Mouse (Mus musculus): ENCODE data around the gene Specc1. TPM values are rescaled to one million over a fixed set of nuclear protein-coding genes. Genes with fewer than 3 reads are reported as not detected.

Gene Specc1
- total RNA-seq, 2 experiments from 2014 or later, result 5.5 to 9.5 TPM

DNA sequence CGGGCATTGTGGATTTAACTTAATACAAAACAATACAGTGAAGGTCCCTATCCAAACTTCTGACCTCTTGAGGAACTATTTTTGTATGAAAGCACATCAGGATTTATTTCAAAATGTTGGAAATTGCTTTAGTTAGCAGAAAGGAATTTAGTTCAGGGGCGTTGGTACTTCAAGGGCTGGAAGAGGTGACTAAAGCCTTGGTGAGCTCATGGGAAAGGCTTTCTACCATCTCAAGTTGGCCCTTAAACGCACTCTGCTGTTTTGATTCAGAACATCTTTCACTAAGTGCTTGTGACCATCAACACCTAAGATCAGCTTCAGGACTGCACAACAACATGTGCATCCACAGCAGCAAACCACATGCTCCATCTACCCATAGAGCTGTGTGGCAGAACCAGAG lies 191.5 kb downstream of the Specc1 start:
- DNase-seq, result no peak
- intact Hi-C loops (cut with DNase I), result no loop called here

DNA sequence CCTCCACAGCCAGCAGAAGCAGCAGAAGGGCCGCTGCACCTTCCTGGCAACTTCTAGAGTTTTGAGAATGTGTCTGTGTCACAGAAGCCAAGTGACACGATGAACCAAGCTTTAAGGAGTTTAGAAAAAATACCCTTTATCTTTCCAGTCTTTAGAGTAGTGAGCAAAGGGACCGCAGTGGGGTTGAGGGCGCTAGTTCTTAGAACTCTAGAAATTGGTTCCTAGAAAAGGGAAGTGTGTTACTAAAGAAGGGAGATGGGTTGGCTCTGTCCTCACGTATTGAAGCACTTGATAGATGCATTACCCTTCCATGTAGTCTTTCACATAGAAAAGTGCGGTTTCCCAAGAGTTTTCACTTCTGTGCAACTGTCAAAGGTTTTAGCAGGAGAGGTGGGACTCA lies 191.9 kb downstream of the Specc1 start:
- no peak for DNase-seq
- intact Hi-C loops (cut with DNase I), result no loop called here

DNA sequence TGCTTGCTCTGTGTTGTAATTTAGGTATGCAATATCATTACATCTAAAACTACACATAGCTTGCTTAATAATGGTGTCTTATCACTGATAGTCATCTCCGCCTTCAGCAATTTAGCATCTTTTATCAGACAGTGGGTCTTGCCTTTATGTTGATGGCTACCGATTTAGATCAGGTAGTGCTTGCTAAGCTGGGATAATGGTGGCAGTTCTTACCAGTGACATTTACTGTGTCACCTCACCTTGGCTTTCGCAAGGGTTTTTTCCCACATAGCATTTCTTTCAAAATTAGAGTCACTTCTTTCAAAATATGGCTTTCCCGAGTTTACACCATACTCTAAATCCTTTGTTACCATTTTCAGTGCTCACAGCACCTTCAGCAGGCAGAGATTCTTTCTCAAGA lies 196.5 kb downstream of the Specc1 start:
- DNase-seq, result no peak
- intact Hi-C loops (cut with DNase I), result no loop called here

DNA sequence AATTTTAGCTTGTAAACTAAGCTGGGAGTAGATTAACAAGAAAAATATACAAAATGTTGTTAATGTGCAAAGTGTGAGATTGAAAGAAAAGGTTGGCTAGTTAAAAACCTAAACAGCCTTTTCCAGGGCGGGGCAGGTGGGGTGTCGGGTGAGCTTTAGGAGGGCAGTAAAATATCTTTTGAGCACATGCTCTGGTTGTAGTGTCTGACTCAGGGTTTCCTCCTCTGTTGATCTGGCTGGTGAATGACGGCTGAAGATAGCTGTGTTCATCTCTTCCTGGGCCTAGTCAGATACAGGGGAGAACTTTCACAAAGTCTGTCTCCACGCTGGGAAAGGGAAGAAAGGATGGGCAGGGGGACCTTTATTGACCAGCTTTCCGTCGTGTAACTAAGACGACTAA lies 203.2 kb downstream of the Specc1 start:
- no peak for DNase-seq
- intact Hi-C loops (cut with DNase I), result no loop called here

DNA sequence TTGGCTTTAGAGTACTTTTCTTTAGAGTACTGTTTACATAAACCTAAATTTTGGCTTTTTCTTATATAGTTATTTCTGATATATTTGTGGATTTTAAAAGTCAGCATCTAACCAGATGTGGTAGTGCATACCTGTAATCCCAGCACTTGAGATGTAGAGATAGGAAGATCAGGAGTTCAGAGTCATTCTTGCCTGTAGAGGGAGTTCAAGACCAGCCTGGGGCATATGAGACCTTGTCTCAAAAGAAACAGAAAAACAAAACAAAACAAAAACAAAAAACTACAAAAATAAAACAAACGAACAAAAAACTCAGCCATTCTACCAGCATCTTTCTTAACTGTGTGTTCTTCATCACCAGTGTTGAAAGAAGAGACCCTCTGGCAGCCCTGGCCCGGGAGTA lies 204.9 kb downstream of the Specc1 start:
- DNase-seq, result no peak
- intact Hi-C loops (cut with DNase I), result no loop called here

DNA sequence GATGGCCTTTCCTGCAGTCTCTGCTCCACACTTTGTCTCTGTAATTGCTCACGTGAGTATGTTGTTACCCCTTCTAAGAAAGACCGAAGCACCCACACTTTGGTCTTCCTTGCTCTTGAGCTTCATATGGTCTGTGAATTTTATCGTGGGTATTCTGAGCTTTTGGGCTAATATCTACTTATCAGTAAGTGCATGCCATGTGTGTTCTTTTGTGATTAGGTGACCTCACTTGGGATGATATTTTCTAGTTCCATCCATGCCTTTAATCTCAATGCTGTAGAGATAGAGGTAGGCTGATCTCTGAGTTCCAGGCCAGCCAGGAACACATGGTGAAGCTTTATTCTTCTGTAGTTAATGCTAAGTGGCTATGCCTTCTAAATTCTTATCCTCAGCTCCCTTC lies 207.8 kb downstream of the Specc1 start:
- intact Hi-C loops (cut with DNase I), result no loop called here
- no peak for DNase-seq

DNA sequence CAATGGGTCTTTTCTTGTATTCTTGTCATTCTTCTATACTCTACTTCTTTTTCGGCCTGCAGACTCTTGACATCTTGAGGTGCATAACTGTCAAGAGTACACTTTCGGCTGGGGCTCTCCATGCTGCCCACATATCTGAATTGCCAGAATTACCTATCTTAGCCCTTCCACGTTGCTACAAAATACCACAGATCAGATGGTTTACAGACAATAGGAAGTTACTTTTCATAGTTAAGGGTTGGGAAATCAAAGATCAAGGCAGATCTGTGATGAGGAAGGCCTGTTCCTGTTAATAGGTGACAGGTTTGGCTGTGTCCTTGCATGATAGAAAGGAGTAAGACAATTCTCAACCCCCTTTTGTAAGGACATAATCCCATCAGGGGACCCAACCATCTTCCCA lies 209.9 kb downstream of the Specc1 start:
- intact Hi-C loops (cut with DNase I), result no loop called here
- DNase-seq, result no peak

DNA sequence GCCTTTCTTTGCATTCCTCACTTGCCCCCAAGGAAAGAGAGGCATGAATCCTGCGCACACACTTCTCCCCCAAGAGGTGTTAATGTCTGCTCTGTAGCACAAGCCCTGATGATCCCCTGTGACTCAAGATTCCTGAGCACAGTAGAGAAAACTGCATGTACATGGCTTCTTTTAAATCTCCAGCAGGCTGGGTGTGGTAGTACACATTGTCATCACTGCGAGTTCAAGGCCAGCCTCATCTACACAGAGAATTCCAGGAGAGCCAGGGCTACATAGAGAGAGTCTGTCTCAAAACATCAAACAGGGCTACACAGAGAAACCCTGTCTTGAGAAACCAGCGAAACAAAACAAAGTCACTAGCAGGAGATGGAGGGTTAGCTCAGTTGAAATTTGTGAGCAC lies 211.6 kb downstream of the Specc1 start:
- DNase-seq, result no peak
- intact Hi-C loops (cut with DNase I), result no loop called here

DNA sequence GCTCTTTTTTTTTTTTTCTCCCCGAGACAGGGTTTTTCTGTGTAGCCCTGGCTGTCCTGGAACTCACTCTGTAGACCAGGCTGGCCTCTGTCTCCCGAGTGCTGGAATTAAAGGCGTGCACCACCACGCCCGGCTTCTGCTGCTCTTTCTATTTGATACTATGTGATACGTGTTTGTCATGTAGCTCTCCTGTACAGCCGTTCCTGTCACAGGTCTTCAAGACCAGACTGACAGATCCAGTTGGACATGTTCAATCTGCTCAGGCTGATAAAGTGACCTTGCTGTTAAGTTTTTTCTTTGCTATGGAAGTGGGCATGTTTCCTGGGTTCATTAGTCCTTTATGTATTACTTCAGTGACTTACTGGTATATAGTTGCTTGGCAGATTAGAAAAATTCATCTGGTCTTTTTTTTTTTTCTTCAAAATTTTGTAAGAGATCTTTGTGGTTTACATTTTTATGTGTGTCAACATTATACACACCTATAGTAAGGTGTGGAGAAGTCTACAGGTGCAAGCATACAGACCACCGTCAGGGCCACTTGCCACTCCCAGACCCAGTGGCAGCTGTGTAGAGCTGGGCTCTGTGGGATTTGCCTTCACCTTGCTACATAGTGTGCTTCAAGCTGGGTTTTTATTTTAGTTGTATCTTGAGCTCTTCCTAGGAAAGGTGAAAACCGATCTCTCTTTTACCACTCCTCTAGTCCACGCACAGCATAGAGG lies 221.0 kb downstream of the Specc1 start:
- intact Hi-C loops (cut with DNase I), result no loop called here
- no peak for DNase-seq

DNA sequence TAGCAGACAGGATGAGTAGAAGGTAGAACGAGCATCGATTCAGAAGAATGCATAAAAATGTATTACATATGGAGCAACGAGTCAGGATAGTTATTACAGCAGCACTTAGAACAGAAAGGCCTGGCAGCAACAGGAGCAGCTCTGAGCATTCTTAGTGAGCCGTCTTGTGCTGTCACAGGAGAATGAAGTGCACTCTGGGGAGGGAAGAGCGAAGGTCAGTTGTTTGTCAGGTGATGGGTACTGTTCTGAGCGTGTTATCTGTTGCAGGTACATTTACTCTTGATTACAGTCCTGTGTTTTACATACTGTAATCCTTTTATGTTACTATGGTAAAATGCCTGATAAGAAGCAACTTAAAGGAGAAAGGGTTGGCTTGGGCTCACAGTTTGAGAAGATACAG lies 224.2 kb downstream of the Specc1 start:
- intact Hi-C loops (cut with DNase I), result no loop called here
- no peak for DNase-seq

DNA sequence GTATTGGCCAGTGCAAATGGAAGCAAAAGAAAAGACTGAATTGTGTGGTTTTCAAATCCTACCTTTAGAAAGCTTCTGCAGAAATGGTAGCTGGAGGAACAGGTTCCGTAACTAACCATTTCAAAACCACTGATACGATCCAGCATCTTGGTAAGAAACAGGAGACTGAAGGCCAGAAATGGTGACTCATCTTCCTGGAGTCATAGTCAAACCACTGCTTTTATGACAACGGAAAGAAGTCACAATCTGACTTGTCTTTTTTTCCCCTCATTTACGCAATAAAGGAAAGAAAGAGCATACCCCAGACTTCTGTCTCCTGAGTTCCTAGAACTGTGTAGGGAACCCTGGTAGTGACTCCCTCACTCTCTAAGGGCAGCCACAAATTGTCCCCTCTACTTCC lies 228.3 kb downstream of the Specc1 start:
- intact Hi-C loops (cut with DNase I), result no loop called here
- DNase-seq, result no peak

DNA sequence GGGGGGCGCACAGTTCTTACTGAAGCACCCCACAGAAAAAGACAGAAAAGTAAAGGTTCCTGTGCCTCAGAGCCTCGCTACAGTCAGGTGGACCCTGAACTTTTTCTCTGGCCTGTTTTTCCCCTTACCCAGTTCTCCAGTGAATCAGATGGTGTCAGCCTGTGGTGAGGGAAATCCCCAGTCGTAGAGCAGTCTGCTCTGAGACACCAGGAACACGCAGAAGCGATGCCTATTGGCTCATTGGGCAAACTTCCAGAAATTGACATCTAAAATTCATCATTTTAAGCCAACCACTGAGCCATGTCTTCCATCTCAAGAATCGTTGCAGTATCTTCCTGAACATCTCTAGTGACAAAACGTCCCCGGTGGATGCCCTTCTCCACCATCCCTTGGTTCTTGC lies 230.5 kb downstream of the Specc1 start:
- intact Hi-C loops (cut with DNase I), result no loop called here
- no peak for DNase-seq

DNA sequence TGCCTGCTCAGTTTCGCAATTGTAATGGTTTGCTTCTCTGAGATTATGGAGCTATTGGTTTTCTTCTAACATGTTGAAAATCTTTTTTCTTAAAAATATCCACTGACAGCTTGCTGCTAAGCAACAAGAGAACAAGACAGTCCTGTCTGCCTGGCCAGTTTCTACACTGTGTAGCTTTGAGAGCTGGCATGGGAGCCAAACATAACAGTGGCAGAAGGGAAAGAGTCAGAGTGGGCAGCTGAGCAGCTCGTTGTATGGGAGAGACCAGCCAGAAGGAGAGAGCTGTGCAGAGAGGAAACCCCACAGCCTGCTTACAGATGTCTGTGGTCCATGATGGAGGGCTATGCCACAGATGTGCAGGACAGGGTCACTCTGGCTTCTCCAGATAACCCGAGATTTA lies 235.5 kb downstream of the Specc1 start:
- DNase-seq, result no peak
- intact Hi-C loops (cut with DNase I), result loop anchor here (5.0 kb wide), 1 partner anchor 55 kb away; the partner anchor contains the start of gene Adora2b

DNA sequence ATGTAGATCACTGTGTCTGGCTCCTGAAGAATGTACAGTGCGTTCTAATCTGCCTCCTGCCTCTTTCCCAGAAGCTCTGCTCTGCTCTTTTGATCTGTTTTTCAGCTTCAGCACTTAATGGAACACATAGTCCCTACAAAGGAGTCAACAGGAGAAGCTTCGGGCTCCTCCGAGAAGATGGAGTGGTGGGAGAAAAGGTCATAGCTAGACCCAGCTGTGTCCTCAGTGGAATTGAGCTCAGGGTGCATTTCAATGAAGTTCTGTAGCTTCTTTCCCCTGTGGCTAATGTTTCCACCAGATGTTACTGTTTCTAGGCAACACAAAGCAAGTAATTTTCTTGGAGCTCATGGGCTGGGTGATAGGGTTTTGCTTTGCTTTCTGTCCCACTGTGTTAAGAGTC lies 236.6 kb downstream of the Specc1 start:
- intact Hi-C loops (cut with DNase I), result loop anchor here (5.0 kb wide), 1 partner anchor 54 kb away; the partner anchor contains the start of gene Adora2b
- no peak for DNase-seq

DNA sequence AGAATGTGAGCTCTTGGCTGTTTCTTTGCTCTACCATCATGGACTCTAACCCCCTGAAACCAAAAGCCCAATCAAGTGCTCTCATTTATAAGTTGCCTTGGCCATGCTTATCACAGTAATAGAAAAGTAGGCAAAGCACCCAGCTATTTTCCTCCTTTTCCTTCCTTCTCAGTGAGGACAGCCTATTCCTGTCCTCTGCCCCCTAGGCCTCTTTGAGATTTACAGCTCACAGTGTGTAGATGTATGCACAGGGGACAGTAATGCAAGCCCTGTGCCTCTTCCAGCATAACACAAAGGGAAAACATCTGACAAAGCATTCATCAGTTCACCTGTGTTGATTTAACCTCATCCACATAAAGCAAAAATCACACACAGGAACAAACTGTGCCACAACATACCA lies 237.7 kb downstream of the Specc1 start:
- DNase-seq, result no peak
- intact Hi-C loops (cut with DNase I), result loop anchor here (5.0 kb wide), 1 partner anchor 53 kb away; the partner anchor contains the start of gene Adora2b

DNA sequence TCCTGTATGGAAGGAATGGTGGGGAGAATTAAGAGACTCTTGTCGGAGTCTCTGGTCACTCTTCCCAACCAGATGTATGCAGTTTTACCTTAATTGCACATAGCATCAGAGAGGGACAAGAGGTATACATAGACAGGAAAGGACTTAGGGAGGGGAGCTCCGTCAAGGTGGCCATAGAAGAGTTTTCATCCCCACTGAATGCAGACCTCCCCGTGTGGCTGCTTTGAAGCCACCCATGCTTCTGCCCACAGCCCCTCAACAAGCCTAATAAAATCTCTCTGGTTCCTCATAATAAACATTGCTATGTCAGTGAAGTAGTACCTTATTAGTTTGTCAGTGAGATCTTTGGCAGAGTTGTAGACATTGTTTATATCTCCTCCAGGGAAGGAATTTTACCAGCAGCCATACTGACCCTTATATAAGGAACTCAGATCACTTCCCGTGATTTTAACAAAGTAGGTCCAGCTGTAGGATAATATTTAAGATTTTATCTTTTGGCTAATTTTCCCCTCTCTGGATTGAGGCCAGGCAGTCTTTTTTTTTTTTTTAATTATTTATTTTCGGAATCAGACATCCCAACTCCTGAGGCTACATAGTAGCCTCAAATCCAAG lies 244.4 kb downstream of the Specc1 start:
- no peak for DNase-seq
- intact Hi-C loops (cut with DNase I), result no loop called here

DNA sequence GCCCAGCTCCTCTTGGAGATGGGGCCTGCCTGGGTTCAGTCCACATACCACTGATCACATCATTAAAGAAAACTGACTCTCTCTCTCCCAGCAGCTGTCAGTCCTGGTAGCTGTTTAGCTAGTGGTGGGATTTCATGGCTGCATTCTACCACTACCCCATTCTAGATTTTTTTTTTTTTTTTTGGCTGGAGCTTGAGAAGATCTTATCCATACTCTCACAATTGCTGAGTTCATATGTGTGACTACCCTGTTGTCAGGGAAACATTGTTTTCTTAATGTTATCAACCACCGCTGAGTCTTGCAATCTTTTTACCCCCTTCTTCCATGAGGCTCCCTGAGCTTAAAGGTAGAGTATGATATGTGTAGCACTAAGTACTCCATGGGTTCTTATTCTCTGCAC lies 246.1 kb downstream of the Specc1 start:
- DNase-seq, result no peak
- intact Hi-C loops (cut with DNase I), result no loop called here

DNA sequence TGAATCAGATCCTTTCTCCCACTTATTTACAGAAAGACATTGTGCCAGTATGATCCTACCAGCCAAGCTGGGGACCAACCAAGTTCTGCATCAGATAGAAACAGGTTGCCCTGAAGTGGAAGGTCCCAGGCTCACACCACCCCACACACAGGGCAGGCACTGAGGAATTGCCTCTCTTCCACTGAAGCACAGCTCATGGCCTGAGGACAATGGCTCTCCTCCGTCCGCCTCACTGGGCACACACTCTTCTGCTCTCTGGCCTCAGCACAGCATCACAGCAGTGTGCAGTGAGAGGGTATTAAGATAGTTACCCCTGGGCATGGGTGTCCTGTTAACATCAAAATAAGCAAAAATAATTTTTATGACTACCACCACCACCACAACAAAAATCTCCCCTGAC lies 252.5 kb downstream of the Specc1 start:
- intact Hi-C loops (cut with DNase I), result no loop called here
- no peak for DNase-seq

DNA sequence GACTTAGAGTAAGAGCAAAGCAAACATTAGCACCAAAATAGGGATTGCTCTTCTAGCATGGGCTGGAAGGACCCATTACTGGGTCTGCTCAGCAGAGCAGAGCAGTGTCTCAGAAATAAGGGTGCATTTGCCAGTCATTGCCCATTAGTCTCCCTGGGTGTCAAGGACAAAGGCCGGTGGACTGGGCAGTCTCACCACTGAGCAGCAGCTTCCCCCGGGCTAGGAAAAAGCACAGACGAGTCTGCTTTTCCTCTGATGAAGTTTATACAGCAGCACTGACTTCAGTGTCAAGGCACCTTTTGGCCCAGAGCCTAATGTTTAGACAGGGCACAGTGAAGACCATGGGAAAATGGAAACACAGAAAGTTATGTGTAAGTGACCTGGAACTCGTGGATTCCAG lies 253.3 kb downstream of the Specc1 start:
- DNase-seq, result no peak
- intact Hi-C loops (cut with DNase I), result no loop called here

DNA sequence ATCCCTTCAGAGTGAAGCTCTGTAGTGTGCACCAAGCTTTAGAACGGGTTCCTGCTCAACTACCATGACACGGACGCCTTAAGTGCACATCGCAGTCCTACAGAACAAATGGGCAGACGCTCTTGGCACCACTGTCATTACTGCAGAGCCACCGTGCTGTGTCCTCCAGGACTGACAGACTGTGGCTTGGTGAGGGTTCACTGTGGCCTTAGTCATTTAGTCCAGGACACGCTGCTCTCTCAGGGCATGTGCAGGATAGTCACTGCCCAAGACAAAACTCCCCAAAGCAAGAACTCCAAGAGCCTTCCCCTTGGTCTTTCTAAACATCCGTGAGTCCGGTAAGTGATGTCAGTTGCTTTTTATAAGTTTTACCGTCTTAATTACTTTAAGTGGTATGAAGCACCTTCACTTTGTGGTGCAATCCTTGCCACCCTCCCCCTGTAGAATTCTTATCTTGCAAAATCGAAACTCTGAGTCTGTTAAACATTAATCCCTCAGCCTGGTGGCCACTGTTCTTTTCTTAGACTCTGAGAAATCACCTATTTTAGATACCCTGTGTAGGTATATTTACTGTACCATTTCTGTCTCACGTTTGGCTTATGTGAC lies 256.9 kb downstream of the Specc1 start:
- no peak for DNase-seq
- intact Hi-C loops (cut with DNase I), result no loop called here

DNA sequence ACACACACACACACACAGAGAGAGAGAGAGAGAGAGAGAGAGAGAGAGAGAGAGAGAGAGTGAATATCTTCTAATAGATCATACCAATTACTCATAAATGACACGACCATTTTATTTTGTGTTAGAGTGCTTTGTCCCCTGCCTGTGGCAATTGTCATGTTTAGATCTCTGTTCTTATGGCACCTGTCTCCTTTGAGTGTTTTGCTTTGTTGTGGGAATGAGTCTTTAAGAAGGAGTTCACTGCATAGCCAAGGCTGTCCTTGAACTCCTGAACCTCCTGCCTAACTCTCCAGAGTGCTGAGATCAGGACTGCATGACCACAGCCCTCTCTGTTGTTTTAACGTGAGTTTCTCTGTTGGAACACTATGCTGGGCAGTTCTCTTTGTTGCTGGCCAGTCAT lies 258.5 kb downstream of the Specc1 start:
- intact Hi-C loops (cut with DNase I), result no loop called here
- DNase-seq, result no peak

DNA sequence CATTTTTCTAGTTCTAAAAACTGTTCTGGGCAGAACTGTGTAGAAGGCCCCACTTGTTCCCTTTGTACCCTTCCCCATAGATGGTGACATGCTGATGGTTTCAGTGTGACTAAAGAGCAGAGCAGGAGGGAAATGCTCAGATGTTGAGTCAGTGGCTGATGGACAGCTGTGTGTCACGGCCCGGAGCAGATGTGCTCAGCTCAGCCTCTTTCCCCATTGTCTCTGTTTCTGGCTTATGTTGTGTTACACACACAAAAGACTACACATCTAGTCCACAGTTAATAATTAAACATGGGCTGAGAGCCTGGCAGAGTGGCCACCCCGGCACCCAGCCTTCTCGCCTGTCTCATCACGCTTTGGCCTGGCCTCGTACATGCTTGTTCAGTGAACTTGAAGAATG lies 261.2 kb downstream of the Specc1 start:
- DNase-seq, result no peak
- intact Hi-C loops (cut with DNase I), result no loop called here

All from heart, postnatal 36 days (tissue).